Mouse (Mus musculus) 3T3-L1 (cell line): ENCODE results near the gene Ccdc57.

Experiments used
- DNase-seq: peaks from one replicate; pipeline ENCODE4 v3.0.0-alpha.2; 2015; ENCODE audit warnings: low read depth, low spot score

Ccdc57 gene

DNA sequence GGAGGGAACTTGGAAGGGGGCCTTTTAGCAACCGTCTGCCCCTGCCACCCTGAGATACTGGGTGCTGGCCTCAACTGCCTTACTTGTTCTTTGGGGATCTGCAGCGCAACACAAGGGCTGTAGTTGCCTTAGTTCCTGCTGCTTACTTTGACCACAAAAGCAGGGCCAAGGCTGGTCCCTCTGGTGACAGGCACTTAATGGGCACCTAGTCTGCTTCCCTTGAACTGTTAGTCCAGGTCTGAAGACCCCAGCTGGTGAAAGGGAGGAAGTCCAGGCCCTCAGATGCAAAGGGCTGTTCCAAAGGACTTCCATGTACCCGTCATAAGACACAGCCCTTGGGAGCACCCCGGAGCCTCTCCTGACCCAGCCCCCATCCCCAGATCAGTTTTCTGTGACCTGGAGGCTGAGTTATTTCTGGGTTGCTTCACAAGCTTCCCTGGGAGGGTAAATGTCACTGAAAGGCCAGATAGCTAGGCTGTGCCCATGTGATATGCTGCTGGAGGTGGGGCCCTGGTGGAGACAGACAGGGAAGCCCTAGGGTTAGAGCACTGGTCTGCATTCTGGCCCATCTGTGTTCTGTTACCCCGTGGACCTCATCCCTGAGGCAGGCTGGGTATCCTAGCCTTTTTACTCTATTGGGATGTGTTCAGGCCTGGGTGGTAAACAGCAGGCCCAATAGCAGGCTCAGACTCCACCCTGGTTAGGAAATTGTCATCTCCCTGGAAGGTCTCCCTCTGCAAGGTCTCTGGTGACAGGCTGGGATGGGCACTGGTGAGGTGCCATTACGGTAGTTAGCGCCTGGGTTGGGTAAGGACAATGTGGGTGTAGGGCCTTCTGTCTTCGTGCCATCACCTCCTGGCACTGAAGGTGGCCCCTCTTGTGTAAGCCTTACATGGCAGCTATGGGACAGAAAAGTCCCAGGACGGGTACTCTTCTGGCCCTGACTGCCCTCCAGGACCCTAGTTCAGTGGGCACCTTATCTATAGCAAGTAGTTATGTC, 19.4 kb upstream of the Ccdc57 start:
- no peak for DNase-seq

- DNase-seq: no peak
Observed at GRCm38 (mm10) chr11:120951237-120951636, 18.6 kb upstream of the Ccdc57 start.

- peak; percentile 92 for DNase-seq
Observed at GRCm38 (mm10) chr11:120950281-120951202, 17.9 kb upstream of the Ccdc57 start.

DNA sequence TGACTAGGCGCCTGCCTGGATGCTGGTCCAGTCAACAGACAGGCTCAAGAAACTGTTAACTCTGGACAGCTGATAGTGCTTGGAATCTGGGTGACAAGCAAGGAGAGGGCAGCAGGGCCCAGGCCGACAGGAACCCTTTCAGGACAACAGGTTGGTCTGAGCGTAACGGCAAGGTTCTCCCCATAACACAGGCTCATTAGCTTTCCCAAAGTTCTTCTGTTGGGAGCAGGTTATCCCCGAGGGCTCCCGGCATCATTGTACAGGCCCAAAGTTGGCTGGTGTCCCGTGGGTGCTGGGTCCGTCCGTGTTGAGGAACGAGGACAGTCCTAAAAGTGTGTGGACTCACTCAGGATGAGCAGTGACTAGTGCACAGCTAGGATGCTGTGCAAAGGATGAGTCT, 17.2 kb upstream of the Ccdc57 start:
- no peak for DNase-seq

- DNase-seq: no peak
Observed at GRCm38 (mm10) chr11:120948861-120949851, 16.5 kb upstream of the Ccdc57 start.

DNA sequence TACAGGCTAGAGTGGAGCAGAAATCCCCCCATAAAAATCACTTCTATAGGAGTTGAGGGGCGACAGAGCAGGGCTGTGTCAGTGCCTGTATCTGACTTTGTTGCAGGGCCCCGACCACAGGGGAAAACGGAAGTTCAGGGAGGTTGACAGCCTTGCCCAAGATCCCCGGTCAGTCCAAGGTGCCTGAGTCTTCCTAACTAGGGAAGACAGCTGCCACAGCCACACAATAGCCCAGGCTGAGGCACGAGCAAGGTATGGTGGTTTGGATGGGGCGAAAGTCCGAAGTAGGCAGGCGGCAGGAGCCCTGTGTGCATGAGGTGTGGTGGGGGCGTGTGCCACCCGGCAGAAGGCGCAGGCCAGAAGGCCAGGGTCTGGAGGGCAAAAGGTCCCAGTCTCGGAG, 15.7 kb upstream of the Ccdc57 start, which contains the start of gene Slc16a3:
Gene Slc16a3 (plus strand): TSS at position 153 of the 400 bp plus-strand sequence.
- DNase-seq: no peak

DNA sequence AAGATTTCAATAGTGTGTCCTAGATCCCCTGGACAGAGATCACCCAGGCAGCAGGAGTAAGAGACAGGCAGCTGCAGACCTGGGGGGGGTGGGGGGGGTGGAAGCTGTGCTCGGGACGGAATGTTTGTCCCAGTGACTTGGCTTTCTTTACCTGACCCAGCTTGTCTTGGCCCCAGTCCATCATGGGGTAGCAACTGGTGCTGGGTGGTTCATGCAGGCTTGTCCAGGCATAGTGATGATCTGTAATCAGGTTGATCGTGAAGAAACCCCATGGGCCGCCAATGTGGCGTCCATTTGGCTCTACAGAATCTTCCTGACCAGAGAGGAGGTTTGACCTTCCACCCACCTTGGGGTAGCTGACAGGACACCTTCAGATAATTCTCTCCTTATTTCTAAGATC, 13.3 kb upstream of the Ccdc57 start:
- DNase-seq: no peak

DNA sequence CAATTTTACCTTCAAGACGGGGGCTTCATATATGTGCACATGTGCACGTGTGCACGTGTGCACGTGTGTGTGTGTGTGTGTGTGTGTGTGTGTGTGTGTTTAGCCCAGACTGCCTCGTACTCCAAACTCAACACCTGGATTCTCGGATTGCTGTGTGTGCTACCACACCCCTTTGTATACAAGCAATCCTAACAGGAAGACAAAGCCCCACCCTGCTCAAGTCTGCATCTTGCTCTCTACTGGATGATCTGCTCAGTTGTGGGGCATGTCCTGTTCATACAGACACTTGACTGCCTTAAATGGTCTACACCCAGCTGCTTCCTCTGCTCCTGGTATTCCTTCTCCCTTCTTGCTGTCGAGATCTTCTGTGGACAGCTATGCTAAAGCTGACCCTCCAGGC, 12.6 kb upstream of the Ccdc57 start:
- no peak for DNase-seq

- no peak for DNase-seq
Observed at GRCm38 (mm10) chr11:120940959-120941358, 8.3 kb upstream of the Ccdc57 start.

DNA sequence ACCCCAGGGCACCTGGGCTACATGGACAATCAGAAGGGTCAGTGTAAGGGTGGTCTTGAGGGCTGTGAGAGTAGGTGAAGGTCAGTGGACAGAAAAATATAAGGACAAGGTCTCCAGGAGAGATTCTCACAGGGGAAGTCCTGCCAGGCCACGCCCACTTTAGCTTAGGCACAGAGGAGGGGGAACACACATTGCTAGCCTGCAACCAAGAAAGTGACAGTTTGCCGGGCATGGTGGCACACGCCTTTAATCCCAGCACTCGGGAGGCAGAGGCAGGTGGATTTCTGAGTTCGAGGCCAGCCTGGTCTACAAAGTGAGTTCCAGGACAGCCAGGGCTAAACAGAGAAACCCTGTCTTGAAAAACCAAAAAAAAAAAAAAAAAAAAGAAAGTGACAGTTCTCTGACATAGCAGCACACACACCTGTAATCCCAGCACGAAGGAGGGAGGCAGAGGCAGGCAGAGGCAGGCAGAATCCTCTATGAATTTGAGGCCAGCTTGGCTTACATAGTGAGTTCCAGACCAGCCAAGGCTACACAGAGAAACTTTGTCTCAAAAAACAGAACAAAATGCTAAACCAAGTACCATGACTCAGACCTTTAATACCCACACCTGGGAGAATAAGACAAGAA, 7.2 kb upstream of the Ccdc57 start:
- no peak for DNase-seq

DNA sequence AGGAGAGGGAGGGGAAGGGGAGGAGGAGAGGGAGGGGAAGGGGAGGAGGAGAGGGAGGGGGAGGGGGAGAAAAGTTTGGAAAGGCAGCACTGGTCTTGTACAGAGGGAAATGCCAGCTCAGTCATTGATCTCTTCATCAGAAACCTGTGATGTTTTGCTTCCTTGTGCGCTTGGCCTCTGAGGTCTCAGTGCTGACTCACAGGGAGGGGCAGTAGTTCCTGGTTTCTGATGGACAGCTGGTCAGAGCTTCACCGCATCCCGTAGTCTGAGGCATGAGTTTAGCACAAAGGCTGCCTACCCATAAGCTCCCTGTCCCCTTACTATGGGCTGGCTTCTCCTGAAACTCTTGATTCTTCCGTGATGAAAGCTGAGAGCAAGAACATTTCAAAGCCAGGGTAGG, 6.1 kb upstream of the Ccdc57 start:
- DNase-seq: peak; percentile 69

- no peak for DNase-seq
Observed at GRCm38 (mm10) chr11:120937976-120938375, 5.3 kb upstream of the Ccdc57 start.

DNA sequence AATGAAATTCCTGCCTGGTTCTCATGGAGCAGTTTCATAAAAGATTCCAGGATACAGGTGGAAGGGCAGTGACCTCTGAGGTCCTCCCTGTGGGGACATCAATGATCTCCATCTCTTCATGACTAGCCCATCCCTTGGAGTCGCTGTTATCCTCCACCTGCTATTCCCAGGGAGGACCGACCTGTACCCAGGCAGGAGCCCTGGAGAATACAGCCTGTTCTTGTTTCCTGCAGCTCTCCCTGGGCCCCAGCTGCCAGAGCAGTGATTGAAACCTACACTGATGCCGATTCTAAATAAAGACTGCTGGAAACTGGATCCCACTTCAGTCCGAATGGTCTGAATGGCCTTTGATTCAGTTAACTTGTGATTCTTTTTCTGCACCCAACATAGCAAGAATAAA, 1.2 kb downstream of the Ccdc57 start:
- no peak for DNase-seq

- DNase-seq: no peak
Observed at GRCm38 (mm10) chr11:120928468-120928867, 4.2 kb downstream of the Ccdc57 start.

DNA sequence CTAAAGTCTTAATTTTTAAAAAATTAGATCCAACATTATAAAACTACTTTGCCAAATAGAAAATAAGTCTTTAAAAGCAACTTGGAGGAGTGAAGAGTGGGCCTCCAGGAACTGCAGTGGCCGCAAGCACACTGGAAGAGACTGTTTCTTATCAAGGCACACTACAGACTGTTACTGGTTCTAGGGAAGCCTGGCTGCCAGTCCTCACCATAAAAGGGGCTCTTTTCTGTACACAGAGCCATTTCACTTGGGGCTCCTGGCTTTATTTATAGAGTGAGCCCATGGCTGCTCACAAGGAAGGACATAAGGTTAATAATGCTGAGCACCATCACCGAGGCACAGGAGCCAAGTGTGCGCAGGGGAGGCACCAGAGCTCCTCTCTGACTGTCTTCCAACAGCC, 10.1 kb downstream of the Ccdc57 start:
- DNase-seq: no peak

GRCm38 (mm10) chr11:120917756-120918155, 14.9 kb downstream of the Ccdc57 start:
- no peak for DNase-seq

DNA sequence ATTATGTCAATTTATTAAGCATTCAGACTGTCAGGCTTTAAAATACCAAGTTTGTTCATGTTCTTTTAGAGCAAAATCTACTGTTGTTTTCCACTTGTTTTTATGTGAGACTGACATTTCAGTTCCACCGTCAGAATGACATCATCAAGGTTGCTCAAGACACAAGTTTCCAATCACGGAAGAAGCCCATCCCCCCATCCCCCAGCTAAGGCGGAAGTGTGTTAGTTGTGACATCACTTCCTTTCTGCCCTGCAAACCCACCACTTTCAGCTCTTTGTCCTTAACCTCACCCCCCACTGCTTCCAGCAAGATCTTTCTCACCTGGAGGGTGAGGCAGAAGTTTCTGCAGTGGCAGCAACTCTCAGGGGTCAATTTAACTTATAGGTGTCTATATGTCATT, 16.2 kb downstream of the Ccdc57 start:
- no peak for DNase-seq

GRCm38 (mm10) chr11:120913796-120914195, 18.9 kb downstream of the Ccdc57 start:
- DNase-seq: no peak

DNA sequence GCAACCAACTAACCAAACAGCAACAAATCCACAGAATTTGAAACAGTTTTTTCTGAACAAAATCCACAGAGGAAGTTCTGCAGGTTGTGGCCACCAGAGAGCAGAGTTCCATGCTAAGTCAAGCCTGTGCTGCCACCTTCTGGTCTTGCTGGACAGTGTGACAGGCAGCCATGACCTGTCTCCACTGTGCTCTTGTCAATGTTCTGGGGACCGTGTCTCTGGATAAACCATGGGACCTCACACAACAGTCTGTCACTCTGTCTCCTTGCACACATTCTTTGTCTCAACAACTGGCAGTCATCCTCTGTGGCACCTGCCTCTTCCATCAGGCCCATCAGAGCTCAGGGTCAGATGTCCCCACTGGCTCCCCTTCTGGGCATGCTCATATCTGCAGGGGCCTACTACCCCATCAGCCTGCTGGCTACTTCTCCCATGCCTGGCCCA, 27.2 kb downstream of the Ccdc57 start:
- DNase-seq: peak; percentile 88

- DNase-seq: no peak
Observed at GRCm38 (mm10) chr11:120904561-120904960, 28.1 kb downstream of the Ccdc57 start.
